Mouse (Mus musculus) CD4-positive, CD25-positive, alpha-beta regulatory T cell, adult 2 months (primary cell): ENCODE data around the gene Nt5c2.

Experiments
- DNase-seq: peaks from one replicate; pipeline ENCODE4 v3.0.0-alpha.2; 2012; ENCODE audit warnings: low read depth, low spot score

Gene Nt5c2

DNA sequence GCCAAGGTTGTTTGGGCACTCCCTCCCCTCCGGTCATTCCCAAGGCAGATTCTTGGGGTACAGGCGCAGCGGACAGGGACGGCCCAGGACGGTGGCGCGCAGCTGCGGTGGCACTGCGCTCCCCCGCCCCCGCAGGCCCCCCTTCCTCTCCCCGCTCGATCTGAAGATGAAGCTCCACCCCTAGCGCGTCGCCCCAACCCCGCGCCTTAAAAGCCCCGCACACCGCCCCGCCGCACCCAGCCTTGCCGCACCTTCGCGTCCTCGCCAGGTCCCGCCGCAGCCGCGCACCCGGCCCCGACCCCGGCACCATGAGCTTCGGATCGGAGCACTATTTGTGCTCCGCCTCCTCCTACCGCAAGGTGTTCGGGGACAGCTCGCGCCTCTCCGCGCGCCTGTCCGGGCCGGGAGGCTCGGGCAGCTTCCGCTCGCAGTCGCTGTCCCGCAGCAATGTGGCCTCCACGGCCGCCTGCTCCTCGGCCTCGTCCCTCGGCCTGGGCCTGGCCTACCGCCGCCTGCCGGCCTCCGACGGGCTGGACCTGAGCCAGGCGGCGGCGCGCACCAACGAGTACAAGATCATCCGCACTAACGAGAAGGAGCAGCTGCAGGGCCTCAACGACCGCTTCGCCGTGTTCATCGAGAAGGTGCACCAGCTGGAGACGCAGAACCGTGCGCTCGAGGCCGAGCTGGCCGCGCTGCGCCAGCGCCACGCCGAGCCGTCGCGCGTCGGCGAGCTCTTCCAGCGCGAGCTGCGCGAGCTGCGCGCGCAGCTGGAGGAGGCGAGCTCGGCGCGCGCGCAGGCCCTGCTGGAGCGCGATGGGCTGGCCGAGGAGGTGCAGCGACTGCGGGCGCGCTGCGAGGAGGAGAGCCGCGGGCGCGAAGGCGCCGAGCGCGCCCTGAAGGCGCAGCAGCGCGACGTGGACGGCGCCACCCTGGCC lies at the start of gene Nt5c2, which contains the start of gene Ina:
Nt5c2 (minus strand) TSS at position 707 of the 935 bp plus-strand sequence.
Ina (plus strand) TSS at position 252 of the 935 bp plus-strand sequence.
- DNase-seq: peak; percentile 31

DNA sequence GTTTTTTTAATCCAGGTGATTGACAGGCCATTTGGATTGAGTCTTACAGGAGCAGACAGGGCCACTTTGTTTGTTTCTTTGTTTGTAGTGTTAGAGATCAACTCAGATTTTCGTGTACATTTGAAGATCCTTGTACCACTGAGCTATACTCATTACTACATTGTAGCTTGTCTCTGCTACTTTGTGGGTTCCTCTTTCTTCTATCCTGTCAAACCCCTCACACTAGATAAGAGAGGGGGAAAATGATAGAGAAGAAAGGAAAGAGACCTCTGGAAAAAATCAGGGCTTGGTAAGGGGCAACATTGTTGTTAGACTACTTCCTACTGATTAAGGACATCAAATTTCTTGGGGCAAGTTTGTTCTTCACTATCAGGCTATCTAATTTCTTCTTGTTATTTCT lies 42.7 kb upstream of the Nt5c2 start:
- DNase-seq: no peak

DNA sequence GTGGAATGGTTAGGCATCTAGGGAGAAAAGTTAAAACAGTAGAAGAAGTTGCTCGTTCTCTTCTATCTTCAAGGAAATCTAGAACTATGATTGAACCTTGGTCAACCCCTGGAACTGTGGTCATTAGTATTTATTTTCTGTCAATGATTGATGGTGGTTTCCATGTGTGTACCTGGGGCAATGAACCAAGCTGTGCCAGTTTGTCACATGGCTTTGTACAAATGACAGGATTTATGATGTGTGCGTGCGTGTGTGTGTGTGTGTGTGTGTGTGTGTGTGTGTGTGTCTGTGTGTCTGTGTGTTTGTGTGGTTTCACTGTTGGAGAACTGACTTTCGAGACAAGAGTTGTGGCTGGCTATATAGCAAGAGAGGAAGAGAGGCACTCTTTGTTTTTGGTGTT lies 38.5 kb upstream of the Nt5c2 start:
- no peak for DNase-seq

DNA sequence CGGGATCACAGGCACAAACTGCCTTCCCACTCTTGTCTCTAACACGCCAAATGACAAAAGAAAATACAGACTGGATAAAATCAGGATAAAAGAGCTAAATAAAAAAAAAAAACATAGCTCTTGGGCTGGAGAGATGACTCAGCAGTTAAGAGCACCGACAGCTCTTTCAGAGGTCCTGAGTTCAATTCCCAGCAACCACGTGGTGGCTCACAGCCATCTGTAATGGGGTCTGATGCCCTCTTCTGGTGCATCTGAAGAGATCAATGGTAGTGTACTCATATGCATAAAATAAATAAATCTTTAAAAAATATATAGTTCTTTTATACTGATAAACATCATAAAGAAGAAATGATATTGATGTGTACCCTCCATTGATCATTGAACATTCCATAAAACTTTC lies 38.0 kb upstream of the Nt5c2 start:
- no peak for DNase-seq

DNA sequence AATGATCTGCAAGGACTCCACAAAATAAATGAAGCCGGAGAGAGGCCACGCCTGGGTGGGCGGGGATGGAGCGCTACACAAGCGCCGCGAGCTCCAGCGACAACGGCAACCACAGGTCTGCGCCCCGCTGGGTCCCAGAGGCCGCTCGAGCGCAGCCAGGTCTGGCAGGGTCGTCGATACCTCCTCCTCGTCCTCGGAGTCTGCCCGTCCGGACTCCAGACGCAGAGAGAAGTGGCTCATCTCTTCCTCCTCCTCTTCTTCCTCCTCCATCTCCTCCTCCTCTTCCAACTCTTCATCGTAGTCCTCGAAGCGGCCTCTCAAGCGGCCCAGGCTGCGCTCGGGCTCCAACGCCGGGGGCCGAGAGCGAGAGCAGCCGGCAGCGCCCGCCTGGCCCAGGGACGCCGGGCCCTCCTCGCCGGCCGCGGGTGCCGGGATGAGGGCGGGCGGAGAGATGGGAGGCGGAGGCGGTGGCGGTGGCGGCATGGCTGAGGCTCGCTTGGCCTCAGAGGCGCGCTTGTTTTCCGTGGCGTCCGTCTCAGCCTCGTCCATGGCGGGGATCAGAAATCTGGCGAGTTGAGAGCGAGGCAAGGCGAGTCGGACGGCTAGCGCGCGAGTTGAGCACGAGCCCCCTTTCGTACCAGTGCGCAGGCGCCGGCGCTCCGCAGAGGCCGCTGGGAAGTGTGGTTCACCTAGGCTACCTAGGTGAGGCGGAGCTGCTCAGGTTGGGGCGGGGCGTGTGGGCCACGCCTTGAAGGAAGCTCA lies 35.5 kb upstream of the Nt5c2 start, which contains the start of gene Pcgf6:
Pcgf6 (minus strand) TSS at position 636 of the 762 bp plus-strand sequence.
- DNase-seq: peak; percentile 93

DNA sequence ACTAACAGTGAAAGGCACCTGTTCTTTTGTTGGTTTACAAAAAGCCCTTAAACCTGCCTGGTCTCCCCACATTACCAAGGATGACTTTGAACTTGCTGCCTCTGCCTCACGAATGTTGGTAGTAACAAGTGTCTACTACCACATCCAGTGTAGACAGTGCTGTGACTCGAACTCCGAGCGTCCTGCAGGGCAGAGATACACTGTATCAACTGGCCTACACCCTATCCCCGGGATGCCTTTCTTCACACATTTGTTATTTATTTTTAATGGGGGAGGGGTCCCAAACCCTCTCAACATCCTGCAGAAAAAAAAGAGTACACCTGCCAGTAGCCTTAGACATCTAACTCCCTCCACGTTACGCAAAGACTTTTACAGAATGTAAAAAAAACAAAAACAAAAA lies 34.9 kb upstream of the Nt5c2 start:
- no peak for DNase-seq

DNA sequence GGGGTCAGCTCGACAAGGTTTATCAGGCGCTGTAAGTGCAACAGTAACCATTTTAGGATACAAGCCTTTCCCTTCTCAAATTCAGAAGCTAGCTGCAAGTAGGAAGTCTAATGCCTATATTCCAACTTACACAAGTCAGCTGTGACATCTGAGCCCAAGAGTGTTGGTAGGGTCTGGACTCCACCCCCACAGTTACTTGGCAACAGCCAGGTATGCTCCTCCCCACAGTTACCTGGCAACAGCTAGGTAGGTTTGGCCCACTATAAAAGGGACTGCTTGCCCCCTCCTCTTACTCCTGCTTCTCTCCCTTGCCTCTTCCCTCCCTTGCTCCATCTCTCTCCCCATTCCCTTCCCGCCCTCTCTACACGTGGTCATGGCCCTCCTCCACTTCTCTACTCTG lies 34.1 kb upstream of the Nt5c2 start:
- DNase-seq: no peak

DNA sequence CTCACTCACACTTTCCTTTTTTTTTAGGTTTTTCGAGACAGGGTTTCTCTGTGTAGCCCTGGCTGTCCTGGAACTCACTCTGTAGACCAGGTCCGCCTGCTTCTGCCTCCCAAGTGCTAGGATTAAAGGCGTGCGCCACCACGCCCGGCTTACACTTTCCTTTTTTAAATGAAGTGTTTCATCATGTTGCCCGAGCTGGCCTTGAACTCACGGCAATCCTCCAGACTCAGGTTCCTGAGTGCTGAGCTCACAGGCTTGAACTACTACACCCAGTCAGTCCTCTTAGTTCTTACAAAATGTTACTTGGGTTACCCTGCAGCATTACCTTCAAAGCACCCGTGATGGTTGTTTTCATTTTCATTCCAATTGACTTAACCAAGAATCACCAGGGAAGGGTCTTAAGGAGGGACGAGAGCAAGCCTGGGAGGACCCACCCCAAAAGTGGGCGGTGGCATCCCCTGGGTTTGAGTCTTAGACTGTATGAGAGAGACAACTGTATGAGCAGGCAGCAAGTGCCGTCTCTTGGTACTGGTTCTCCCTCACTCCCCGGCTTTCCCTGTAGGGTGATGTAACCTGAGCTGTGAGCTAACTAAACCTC lies 32.4 kb upstream of the Nt5c2 start:
- DNase-seq: no peak

DNA sequence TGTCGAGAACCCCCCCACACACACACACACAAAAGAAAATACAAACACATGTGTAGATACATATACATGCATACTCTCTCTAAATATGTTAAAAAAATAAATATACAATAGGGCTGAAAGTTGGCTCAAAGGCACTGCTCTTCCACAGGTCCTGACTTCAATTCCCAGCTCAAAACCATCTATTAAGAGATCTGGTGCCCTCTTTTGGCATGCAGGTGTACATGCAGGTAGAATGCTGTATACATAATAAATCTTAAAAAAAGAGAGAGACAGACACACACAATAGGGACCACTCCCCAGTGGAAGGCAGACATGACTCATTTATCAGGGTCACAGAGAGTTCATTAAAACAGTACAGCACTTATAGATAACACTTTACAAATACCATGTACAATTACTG lies 31.4 kb upstream of the Nt5c2 start:
- DNase-seq: peak; percentile 32

DNA sequence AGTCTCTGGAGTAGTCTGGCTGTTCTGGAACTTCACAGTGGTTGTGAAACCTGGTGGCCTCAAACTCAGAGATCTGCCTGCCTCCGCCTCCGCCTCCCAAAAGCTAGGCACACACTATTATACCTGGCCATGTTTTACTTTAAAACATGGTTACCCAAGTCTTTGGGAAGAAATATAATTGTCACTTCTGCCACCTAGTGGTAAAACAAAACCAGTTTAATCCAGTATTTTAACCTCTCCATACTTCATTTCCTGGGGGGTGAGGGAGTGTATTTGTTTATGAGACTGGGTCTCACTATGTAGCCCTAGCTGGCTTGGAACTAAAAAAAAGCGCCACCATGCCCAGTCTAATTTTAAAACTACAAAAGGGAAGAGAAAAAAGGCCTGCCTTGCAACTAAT lies 28.7 kb upstream of the Nt5c2 start:
- DNase-seq: peak; percentile 49

DNA sequence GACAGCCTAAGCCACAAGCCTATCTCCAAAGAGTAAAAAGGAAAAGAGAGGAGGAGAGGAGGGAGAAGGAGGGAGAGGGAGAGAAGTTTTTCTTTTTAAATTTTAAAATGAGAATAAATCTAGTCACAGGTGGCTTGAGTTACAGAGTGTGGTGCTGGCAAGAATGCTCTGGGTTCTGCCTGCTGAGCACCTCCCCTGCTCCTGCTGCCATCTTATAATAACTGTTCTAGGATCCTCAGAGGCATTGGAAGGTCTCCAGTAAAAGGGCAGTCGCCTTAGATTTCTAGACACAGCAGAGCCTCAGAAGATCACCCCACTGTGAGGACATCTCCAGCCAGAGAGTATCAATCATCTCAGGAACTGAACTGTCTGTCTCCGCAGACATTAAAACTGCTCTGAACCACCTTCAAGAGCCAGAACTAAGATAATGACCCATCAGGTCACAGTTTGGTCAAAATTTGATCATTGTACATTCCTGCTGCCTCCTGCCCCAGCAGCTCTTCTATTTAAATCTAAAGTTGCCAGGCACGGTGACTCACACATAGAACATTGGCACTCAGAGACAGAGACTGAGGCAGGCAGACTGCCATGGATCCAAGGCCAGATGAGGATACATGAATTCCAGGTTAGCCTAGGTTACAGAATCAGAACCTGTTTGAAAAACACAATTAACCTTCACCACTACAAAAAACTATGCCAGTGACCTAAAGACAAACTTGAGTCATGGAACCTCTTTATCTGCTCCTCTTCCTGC lies 25.9 kb upstream of the Nt5c2 start:
- no peak for DNase-seq

DNA sequence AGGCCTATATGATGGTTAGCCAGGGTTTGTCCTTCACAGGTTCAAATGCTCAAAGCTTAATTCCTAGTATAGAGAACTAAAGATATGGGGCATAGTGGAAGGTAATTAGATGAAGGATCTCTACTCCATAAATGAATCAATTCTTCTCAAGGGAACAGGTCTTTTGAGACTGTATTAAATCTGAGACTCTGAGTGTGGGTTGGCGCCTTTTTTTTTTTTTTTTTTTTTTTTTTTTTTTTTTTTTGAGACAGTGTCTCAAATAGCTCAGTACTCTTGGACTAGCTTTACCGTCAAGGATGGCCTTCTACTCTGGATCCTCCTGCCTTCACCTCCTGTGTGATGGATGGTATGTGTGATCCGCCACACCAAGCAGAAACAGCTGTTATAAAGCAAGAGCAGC lies 21.6 kb upstream of the Nt5c2 start:
- DNase-seq: no peak

DNA sequence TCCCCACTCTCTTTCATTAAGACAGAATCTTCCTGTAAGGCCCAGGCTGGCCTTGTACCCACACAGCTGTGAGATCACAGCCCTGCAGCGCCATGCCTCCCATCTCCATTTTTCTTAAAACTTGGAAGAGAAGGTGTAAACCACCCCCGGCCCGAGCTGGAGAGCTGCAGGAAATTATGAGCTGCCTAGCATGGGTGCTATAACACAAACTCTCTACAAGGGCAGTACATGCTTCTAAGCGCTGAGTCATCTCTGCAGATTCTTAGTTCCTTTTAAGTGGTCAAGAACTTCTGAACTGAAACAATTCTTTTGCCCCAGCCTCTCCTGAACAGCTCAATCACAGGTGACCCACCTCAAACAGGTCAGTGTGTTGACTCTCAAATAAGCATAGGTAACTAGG lies 20.0 kb upstream of the Nt5c2 start:
- no peak for DNase-seq

DNA sequence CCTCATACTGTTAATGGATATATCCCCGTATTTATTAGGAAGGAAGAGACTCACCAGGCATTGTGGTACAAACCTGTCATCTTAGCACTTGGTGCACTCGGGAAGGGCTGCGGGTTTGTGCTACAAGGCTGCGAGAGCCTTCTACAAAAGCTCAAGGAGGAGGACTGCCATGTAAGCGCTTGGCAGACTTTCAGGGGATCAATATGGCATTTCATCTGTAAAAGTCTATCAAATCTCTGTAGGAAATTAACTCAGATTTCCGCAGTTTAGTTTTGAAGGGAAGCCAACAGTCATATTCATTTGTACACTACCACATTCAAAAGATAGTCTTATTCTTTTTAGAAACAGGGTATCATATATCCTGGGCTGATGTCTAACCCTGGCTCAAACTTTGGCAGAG lies 16.8 kb upstream of the Nt5c2 start:
- no peak for DNase-seq

DNA sequence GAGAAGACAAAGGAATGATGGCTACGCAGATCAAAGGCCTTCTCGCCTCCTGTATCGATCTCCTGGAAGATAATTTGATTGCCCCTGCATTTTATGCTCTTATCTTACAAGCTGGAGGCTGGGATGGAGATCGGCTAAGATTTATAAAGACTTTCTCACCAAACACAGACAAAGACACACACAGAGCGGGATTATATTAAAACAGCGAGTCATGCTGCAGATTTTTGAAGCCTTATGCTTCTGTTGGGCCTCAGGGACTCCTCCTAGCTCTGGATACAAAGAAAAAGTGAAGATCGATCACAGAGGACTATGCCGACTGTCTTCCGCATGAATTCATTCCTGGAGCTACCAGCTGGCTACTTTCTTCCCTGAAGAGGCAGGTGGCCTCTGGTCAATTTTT lies 14.8 kb upstream of the Nt5c2 start:
- DNase-seq: no peak

DNA sequence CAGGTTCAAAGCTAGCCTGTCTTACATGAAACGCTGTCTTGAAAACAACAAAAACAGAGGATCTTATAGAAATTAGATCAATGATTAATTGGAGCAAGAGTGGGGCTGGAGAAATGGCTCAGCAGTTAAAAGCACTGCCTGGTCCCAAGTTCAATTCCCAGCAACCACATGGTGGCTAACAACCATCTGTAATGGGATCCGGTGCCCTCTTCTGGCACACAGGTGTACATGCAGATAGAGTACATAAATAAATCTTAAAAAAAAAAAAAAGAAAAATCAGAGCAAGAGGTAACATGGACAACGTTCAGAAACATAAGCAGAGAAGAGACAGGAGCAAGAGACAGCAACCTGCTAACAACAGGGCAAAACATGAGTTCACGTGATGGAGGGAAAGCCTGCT lies 11.6 kb upstream of the Nt5c2 start:
- no peak for DNase-seq

DNA sequence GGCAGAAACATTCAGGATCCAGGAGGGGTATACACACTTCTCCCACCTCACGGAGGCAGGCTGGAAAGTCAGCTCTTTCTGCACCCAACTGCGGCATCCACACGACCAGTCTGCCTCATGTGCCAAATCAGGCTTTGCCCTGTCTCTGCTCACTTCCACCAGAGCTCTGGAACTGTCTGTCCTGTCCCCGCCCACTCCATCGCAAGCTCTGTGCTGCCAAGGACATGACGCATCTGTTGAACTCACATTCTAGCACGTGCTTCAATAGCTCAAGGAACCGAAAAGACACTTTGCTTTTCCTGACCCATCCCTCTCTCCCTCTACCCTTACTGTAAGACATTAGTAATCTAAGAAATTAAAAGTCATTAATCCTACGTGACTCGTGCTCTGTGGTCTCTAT lies 10.0 kb upstream of the Nt5c2 start:
- no peak for DNase-seq

DNA sequence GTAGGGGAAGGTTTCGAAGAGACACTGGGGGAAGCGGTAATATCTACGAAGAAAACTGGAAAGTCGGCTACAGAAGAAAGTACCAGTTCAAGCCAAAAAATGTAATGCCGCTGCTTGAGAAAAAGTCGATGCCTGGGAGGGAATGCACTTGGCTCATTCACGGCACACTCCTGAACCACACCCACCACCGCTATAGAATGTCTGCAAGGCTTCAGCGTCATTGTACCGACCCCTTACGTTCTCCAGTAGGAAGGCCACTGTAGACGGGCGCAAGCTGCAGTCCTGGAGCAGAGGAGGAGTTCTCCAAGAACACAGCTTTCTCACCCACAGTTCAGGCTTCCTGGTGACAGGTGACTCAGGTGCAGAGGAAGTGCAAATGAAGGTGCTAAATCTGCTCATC lies 8.6 kb upstream of the Nt5c2 start:
- DNase-seq: no peak

DNA sequence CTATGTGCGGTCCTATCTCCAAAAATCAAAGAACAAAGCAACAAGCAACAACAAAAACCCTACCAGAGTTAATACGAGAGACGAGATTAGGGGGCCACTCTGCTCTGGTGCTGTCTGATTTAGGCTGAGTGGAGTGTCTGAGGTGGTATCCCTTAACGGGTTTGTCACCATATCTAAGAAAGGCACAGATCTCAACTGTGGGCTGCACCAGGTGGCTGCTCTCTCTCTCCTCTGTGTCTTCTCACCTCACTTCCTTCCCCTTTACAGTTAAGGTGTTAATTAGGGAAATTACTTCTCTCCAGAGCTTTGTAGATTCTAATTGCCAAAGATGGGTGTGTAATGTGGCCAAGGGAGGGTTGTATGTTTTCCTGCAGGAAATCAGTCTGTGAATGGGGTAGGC lies 7.8 kb upstream of the Nt5c2 start:
- DNase-seq: no peak

DNA sequence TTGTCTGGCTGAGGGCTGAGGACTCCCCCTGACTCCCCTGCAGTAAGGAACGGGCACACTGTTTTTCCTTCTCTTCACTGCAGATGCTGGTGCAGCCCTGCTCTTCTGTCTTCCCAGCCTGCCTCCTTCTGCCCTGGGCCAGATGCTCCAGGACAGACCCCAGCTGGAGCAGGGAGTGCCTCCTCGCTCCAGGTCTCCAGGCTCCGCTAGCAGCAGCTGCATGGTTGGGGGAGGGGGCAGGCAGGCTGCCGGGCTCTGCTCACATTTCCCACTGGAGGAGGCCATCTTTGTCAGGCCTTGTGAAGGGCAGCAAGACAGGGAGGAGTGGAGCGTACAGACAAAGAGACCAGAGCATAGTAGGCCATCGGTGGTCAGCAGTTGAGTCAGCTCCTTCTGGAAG lies 4.4 kb upstream of the Nt5c2 start:
- no peak for DNase-seq

DNA sequence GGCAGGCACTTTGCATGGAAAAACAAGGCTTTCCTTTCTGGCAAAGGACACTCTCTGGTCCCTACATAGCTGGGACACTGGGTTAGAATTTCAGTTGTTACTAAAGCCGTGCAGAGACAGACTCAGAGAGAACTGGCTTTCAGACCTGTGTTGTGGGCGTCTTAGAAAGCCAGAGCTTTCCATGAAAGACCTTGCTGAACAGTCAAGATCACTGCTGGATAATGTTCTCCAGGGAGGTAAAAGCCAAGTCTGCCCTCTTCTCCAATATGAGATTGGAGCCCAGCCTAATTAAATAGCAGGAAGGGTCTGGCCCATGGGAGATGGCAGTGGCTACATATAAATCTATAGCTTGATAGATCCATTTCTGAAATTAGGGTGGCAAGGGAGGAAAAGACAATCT lies 3.4 kb upstream of the Nt5c2 start:
- DNase-seq: no peak

DNA sequence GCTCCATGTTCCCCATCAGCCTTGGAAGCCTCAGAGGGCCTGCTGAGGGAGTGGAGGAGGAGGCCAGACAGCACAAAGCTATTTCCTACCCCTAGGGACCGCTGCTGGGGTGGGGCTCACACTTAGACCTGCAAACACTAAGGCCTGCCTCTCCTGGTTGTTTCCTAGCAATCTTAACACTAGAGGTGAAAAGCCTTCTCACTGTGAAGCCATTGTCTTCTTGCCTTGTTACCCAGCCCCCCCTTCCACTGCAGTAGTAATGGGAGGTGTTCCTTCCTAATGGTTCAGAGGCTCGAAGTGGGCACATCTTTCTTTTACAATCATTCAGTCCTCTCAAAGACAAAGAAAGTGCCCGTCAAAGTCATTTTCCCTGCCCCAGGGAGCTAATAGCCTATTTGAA lies 2.9 kb upstream of the Nt5c2 start:
- no peak for DNase-seq
